Mouse (Mus musculus) heart, postnatal 25 days (tissue): ENCODE measurements around the gene Lin28a. TPM values are rescaled to one million over a fixed set of nuclear protein-coding genes. Genes with fewer than 3 reads are reported as not detected.

Experiments
- DNase-seq: peaks from one replicate; pipeline ENCODE4 v3.0.0; 2022; ENCODE audit warnings: low spot score
- intact Hi-C: fragments of 180-260 bp; cut with DNase I; formaldehyde crosslinking; loops from one replicate; pipeline ENCODE4 v1.15.1; 2025
- total RNA-seq, 2 experiments: library from RNA; stranded (reverse); gene quantifications; 2 replicates each; pipeline ENCODE4 v1.2.3; 2021

Lin28a gene
- total RNA-seq, 2 experiments from 2014 or later = not detected

- no peak for DNase-seq
- intact Hi-C loops = no loop called here
These were observed 1.2 kb upstream of the Lin28a start for GRCm38 (mm10) chr4:134019641-134020351.

DNA sequence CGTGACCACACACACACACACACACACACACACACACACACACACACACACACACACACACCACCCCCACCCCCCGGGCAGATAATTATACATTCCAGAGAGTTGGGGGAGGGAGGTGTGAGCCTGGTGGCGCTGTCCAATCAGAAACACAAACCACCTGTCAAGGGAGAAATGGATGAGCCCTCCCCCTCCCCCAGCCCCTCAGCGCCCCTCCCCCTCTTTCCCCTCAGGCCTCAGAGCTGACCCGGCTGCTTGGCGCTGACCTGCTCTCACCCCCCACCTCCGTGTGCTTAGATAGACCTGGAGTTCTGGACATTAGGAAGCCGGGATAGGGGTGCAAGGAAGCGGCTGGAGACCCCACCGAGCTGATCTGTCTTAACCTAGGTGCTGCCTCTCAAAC is 569 bp upstream of the Lin28a start:
- intact Hi-C loops = no loop called here
- no peak for DNase-seq

DNA sequence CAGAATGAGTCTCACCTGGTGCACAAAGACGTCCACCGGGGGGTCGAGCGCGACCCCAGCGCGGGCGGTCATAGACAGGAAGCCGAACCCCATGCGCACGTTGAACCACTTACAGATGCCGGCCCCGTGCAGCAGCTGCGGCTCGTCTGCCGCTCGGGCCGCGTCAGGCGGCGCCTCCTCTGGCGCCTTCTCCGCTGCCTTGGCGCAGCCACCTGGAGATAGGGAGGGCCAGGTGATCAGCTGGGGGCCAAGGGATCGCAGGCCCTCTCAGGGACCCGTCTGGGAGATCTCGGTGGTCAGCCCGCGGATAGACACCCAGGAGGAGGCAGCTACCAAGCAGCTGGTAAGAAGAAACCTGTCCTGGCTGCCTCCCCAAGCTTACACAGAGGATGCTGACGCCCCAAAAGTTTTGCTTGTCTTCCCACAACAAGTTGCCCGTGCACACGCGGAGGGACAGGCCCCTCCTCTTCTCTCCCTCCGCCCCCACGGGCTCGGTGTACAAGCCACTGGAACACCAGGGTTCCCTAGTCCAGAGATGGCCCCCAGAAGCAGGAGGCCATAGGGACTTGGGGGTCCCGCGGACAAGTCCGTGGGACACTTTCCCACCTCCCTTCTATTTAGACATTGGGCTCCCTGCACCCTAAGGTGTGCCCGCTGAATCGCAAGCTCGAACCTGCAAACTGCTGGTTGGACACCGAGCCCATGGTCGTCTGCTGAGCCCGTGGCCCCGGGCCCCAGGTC is 433 bp downstream of the Lin28a start:
- no peak for DNase-seq
- intact Hi-C loops = no loop called here

GRCm38 (mm10) chr4:134017201-134017865 is 1.3 kb downstream of the Lin28a start:
- intact Hi-C loops = no loop called here
- no peak for DNase-seq

GRCm38 (mm10) chr4:134016767-134017166 is 1.9 kb downstream of the Lin28a start:
- intact Hi-C loops = no loop called here
- no peak for DNase-seq

GRCm38 (mm10) chr4:134016208-134016607 is 2.4 kb downstream of the Lin28a start:
- no peak for DNase-seq
- intact Hi-C loops = no loop called here

DNA sequence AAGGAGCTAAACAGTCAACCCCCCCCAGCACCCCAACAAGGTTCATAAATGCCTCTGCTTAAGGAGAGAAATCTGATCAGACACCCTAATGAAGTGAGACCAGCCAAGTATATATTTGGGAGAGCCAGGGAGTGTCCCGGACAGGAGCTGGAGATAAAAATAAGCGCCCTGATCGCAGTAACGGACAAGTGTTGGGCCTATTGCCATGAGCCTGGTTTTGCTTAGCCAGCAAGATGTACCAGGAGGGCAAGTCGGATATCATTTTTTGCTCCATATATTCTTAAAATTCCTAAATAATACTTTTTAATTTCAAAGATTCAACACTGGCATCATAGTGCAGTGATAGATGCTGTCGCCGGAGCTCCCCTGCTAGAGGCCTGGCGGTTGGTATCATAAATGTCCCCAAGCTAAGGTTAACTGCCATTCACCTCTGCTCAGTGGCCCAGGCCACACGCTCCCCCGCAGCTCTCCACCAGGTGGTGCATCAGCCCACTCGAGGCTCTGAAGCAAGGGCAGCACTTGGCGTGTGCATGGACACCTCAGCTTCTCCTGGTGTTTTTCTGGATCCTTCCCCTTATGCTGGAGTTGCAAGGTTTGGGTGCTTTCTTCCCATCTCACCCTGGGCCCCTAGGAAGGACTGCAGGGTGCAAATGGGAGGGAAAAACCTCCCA is 5.6 kb downstream of the Lin28a start:
- intact Hi-C loops = no loop called here
- no peak for DNase-seq

DNA sequence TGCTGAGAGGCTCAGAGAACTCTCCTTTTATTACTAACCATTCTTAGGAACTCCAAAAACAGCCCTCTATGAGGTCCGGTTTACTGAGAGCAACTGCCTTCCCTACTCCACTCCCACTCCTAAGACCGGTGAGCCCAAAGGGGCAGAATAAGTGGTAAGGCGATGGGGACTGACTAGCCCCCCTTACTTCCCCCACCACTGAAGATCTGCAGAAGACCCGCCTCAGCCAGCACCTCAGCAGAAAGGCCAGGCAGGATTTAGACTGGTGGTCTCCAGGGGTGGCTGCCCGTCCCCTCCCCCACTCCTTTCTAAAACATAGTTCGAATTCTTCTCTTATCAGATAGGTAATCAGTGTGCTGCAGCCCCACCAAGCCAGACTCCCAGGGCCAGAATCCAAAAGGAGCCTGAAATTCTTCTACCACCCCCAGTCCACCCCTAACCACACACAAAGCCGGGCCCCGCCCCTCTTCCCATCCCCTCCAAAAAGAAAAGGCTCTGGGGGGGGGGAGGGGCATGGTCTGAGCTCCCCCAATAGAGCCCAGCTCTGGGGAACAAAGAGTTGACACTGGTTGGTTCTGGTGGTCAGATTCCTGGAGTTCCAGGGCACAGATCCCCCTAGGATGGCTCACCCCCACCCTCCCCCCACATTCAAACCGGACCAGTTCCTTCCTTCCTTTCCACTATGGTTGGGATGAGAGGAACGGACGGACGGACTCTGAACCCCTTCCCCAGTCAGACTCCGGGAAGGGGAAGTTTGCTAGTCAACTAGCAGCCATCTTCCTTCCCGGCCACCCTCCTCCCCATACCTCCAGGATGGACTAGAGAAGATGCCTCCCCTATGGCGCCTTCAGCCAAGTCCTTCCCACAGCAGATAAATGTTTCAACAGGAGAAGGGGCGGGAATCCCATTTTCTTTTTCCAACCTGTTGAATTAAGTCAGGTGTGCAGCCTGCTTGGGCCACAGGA is 6.9 kb downstream of the Lin28a start:
- no peak for DNase-seq
- intact Hi-C loops = no loop called here

- DNase-seq = no peak
- intact Hi-C loops = no loop called here
These were observed 8.9 kb downstream of the Lin28a start for GRCm38 (mm10) chr4:134009709-134010108.

GRCm38 (mm10) chr4:134006845-134007244 is 11.8 kb downstream of the Lin28a start:
- DNase-seq = no peak
- intact Hi-C loops = no loop called here

- DNase-seq = no peak
- intact Hi-C loops = no loop called here
These were observed 12.9 kb downstream of the Lin28a start for GRCm38 (mm10) chr4:134005581-134006358.

GRCm38 (mm10) chr4:134002903-134003302 is 15.7 kb downstream of the Lin28a start:
- intact Hi-C loops = loop anchor here (5.0 kb wide), 1 partner anchor 244 kb away; the partner anchor contains the start of genes Gm30191 and Zfp593
- no peak for DNase-seq

GRCm38 (mm10) chr4:134002246-134002645 is 16.4 kb downstream of the Lin28a start:
- no peak for DNase-seq
- intact Hi-C loops = loop anchor here (5.0 kb wide), 1 partner anchor 245 kb away; the partner anchor contains the start of genes Gm30191 and Zfp593

GRCm38 (mm10) chr4:134001710-134002109 is 16.9 kb downstream of the Lin28a start:
- intact Hi-C loops = loop anchor here (5.0 kb wide), 1 partner anchor 246 kb away; the partner anchor contains the start of genes Gm30191 and Zfp593
- DNase-seq = no peak

DNA sequence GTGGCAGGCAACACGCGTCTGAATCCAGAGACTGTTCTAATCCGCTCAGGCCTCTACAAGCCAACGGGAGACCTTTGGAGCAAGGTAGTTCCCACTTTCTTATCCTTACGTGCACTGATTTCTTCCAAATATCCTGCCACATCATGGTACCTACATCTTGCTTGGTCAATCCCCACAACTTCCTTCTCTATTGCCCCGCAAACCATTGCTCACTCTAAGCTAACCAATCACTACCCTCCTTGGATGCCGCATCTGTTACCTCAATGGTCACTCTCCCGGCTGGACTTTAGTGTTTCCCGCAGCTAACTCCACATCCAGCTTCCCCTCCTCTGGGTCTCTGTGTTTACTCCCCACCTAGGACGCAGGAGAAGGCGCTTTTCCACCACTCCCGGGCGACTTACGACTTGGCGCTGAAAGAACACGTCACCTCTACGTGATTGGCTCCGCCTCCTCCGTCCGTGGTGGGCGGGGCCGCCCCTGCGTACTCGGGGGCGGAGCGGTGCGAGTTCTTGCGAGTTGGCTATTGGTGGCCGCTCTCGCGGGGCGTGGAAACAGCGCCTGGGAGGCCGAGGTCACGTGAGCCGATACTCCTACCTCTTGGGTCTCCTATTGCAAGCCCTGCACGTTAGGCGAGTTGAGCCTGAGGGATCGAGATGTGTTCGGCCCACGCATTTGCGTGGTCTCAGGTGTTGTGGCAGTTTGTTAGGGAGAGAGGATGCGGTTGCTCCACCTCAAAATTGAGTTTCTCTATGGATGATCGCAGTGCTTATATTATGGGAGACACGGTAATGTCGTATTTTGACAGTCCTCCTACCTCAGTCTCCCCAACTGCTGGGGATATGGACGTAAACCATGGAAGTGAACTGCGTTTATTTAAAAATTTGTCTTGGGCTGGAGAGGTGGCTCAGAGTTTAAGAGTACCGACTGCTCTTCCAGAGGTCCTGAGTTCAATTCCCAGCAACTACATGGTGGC is 17.9 kb downstream of the Lin28a start, which contains the start of gene Dhdds:
Gene Dhdds, minus strand, starts transcription at position 453 of the 973 bp plus-strand sequence.
- peak; percentile 89 for DNase-seq
- intact Hi-C loops = loop anchor here (5.0 kb wide), 1 partner anchor 247 kb away; the partner anchor contains the start of genes Gm30191 and Zfp593

- DNase-seq = no peak
- intact Hi-C loops = no loop called here
These were observed 23.9 kb downstream of the Lin28a start for GRCm38 (mm10) chr4:133994697-133995096.

GRCm38 (mm10) chr4:133991087-133991660 is 27.5 kb downstream of the Lin28a start:
- no peak for DNase-seq
- intact Hi-C loops = no loop called here
